Mouse (Mus musculus) heart, embryonic 13.5 days (tissue): Measurements from ENCODE around the gene Rab30. TPM values are rescaled to one million over a fixed set of nuclear protein-coding genes. Genes with fewer than 3 reads are reported as not detected.

Experiments used
- ATAC-seq: fragments of 200-750 bp; cut with Nextera tagmentation; 2 replicates; pipeline ENCODE4 v1.8.0; 2017; ENCODE audit warnings: moderate TSS enrichment; ENCODE audit not compliant: insufficient number of reproducible peaks, low FRiP score, low TSS enrichment; ENCODE audit errors: extremely low read depth
- H3K27ac ChIP-seq: fragments of 300-500 bp; sonication (generic); replicated peaks from 2 replicates; pipeline ENCODE4 v1.5.1; 2015; ENCODE audit warnings: moderate library complexity, mild to moderate bottlenecking, inconsistent platforms
- H3K27me3 ChIP-seq: fragments of 300-500 bp; sonication (generic); replicated peaks from 2 replicates; pipeline ENCODE4 v1.6.1; 2015; ENCODE audit warnings: mild to moderate bottlenecking, inconsistent platforms
- H3K36me3 ChIP-seq: fragments of 300-500 bp; sonication (generic); 2 replicates; pipeline ENCODE4 v1.6.1; 2015; ENCODE audit warnings: mild to moderate bottlenecking, inconsistent platforms
- H3K4me1 ChIP-seq: fragments of 300-500 bp; sonication (generic); 2 replicates; pipeline ENCODE4 v1.6.1; 2015; ENCODE audit warnings: inconsistent platforms
- H3K4me2 ChIP-seq: fragments of 300-500 bp; sonication (generic); 2 replicates; pipeline ENCODE4 v1.6.1; 2015; ENCODE audit warnings: inconsistent platforms, mild to moderate bottlenecking, moderate library complexity
- H3K4me3 ChIP-seq: fragments of 300-500 bp; sonication (generic); 2 replicates; pipeline ENCODE4 v1.5.1; 2015; ENCODE audit warnings: moderate library complexity, mild to moderate bottlenecking, inconsistent platforms
- H3K9ac ChIP-seq: fragments of 300-500 bp; sonication (generic); 2 replicates; pipeline ENCODE4 v1.6.1; 2015; ENCODE audit warnings: inconsistent platforms, mild to moderate bottlenecking, moderate library complexity
- H3K9me3 ChIP-seq: fragments of 300-500 bp; sonication (generic); 2 replicates; pipeline ENCODE4 v1.6.1; 2016; ENCODE audit warnings: inconsistent platforms
- WGBS: fragments of 180-500 bp; shearing (Covaris S2); methylation state at CpG from one replicate; pipeline ENCODE4 v1.1.7; 2015; ENCODE audit warnings: mixed read lengths; 5-methylcytosine and 5-hydroxymethylcytosine counted together
- polyA plus RNA-seq: library from polyadenylated mRNA; unstranded; fragments of >200 nt; fragmentation: Nextera tagmentation; extraction: Ambion mirVana; gene quantifications from 2 replicates; pipeline ENCODE4 v1.2.1, GENCODE M21; 2015

Gene Rab30
- polyA plus RNA-seq, 1 experiment from 2014 or later, result 5.6 TPM

DNA sequence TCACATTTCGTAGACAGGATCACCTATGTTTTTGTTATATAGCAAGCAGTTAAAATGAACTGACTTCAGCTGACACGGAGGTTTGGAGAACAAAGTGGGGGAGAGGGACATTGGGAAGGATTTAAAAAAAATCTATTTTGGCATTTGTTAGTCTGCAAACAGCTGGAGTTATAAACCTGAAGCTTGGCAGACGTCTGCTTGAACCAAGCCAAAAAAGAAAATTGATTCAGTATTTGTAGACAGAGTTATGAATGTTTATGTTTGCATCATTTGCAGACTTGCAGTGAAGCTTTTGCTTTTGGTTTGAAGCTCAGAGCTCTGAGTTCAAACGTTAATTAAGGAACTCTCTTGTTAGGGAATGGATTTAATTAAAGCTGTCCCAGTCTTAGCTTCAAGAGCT is 80.5 kb downstream of the Rab30 start:
- Histone ChIP-seq H3K4me1 (no peaks in the 10 kb centered on the region), H3K27ac (no peak overlapping the region), H3K9me3 (no peaks in the 10 kb centered on the region), H3K9ac (no peak overlapping the region), H3K27me3 (no peaks in the 10 kb centered on the region), H3K4me3 (no peak overlapping the region), H3K36me3 (no peaks in the 10 kb centered on the region), H3K4me2 (no peak overlapping the region)
- 58% methylated on average over 4 of the region's 4 CpGs for WGBS
- ATAC-seq, result no peak

DNA sequence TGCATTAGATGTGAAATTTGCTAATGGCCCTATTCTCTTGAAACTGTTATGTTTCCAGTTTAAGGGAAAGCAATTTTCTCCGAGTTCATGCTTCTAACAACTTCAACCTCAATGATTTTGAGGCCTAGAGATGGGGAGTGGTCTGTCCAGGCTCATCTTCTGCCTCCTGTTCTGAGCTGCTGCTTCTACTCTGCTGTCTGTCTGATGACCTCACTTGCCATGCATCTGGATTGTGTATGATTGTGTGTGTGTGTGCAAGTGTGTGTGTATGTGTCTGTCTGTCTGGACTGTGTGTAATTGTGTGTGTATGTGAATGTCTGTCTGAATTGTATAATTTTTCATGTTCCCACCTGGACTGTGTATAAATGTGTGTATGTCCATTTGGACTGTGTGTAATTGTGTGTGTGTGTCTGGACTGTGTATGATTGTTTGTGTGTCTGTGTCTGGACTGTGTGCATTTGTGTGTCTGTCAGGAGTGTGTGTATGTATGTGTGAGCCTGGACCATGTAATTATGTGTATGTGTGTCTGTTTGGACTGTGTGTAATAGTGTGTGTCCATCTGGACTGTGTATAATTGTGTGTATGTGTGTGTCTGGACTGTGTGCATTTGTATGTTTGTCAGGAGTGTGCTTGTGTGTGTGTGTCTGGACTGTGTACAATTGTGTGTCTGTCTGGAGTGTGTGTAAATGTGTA is 81.2 kb downstream of the Rab30 start:
- ATAC-seq, result no peak
- H3K27ac ChIP-seq, result no peak overlapping the region
- H3K4me2 ChIP-seq, result no peak overlapping the region
- H3K4me3 ChIP-seq, result no peak overlapping the region
- H3K4me1 ChIP-seq, result no peaks in the 10 kb centered on the region
- no peaks in the 10 kb centered on the region for H3K9me3 ChIP-seq
- WGBS, result 34% methylated on average over 1 of the region's 1 CpGs
- H3K9ac ChIP-seq, result no peak overlapping the region
- no peaks in the 10 kb centered on the region for H3K27me3 ChIP-seq
- no peaks in the 10 kb centered on the region for H3K36me3 ChIP-seq

DNA sequence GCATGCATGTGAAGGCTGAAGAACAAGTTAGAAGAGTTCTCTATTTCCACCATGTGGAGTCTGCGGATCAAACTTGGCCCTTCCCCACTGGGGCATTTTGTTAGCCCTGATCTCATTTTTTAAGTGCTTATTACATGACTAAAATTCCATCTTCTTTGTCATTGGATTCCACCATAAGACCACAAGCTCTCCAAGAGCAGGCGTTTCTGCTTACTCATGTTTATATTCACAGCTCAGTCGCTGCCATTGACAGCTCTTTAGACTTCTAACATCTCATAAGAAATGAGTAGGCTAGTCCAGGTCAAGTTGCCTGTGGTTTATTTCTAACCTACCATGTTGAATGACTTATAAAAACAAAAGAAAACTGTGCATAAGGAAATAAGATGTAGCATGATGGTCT is 84.8 kb downstream of the Rab30 start:
- ATAC-seq, result no peak
- 83% methylated on average over 3 of the region's 3 CpGs for WGBS

DNA sequence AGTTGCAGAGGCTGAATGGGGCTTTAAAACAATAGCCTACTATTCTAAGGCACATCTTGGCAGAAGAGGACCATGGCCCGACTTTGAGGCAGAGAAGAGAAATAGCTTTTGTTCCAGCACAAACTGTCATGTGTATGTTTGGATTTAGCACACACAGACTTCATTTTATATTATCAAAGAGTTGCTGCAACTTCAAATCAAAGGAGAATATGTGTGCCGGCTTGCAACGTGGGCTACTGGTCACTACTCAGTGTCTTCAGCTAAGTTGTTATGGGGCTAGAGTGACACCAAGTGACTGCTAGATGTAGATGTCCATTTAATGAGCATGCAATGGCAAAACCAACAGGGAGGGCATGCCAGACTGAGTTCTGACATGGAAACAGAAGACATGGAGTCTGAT is 86.6 kb downstream of the Rab30 start:
- no peak overlapping the region for H3K4me2 ChIP-seq
- 34% methylated on average over 3 of the region's 3 CpGs for WGBS
- H3K9ac ChIP-seq, result no peak overlapping the region
- no peaks in the 10 kb centered on the region for H3K9me3 ChIP-seq
- no peak overlapping the region for H3K4me3 ChIP-seq
- no peak overlapping the region for H3K27ac ChIP-seq
- no peak for ATAC-seq
- H3K4me1 ChIP-seq, result no peaks in the 10 kb centered on the region
- H3K36me3 ChIP-seq, result no peaks in the 10 kb centered on the region
- no peaks in the 10 kb centered on the region for H3K27me3 ChIP-seq

More for the DNA sequence above, 84.8 kb downstream of the Rab30 start:
- Histone ChIP-seq H3K4me2 (no peak overlapping the region), H3K36me3 (no peaks in the 10 kb centered on the region), H3K9me3 (no peaks in the 10 kb centered on the region), H3K4me3 (no peak overlapping the region), H3K27me3 (no peaks in the 10 kb centered on the region), H3K9ac (no peak overlapping the region), H3K27ac (no peak overlapping the region), H3K4me1 (no peaks in the 10 kb centered on the region)

DNA sequence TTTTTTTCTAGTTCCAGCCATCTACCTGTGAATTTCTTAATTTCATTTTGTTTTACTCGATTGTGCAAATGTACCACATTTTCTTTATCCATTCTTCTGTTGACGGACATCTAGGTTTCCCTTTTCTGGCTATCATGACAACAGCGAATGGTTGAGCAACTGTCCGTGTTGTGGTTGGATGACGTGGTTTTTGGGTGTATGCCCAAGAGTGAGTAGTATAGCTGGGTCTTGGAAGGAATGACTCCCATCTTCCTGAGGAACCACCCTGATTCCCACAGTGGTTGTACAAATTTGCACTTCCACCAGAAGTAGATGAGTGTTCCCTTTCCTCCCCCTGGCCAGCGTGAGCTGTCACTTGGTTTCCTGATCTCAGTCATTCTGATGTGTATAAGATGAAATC is 91.0 kb downstream of the Rab30 start:
- Histone ChIP-seq H3K27ac (no peak overlapping the region), H3K9me3 (no peaks in the 10 kb centered on the region), H3K36me3 (peaks cover 10% of the 10 kb centered on the region), H3K4me3 (no peak overlapping the region), H3K4me2 (no peak overlapping the region), H3K4me1 (no peaks in the 10 kb centered on the region), H3K9ac (no peak overlapping the region), H3K27me3 (no peaks in the 10 kb centered on the region)
- no peak for ATAC-seq
- 83% methylated on average over 6 of the region's 6 CpGs for WGBS

DNA sequence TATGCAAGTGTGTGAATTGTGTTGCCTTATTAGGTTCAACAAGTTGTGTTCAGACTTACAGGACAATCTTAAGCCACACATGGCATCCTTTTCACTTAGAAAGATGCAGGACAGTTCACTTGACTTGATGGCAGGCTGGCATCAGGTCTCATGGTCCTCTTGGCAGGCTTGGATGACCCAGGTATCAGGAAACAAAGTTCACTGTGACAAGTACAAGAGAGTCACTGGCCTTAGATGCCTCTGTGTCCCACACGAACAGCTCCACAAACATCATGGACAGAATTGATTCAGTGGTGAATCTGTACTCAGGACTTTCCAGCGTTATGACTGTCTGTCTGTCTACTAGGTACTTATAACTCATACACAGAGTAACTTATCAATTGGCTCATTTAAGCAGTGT is 93.0 kb downstream of the Rab30 start:
- no peak overlapping the region for H3K4me3 ChIP-seq

DNA sequence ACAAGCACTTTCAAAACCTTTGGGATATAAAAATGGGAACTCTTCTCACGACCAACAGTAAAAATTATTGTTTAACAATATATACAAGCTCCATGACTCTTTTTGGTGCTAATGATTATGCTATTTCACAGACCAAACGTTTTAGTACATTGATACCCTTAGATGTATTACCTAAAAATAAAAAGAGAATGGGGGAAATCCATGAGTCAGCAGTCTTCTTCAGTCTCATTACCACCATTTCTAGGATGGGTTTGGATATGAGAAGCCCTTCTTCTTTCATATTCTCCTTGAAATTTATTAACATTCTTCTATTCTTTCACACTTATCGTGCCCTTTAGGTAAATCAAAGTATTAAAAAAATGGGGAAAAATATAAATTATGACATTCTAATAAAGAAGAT is 95.0 kb downstream of the Rab30 start:
- no peak overlapping the region for H3K27ac ChIP-seq

More for the DNA sequence above, 93.0 kb downstream of the Rab30 start:
- no peak overlapping the region for H3K4me2 ChIP-seq
- no peak overlapping the region for H3K9ac ChIP-seq
- WGBS, result 78% methylated on average over 2 of the region's 2 CpGs
- no peak for ATAC-seq
- H3K27ac ChIP-seq, result no peak overlapping the region
- H3K4me1 ChIP-seq, result no peaks in the 10 kb centered on the region
- peaks cover 10% of the 10 kb centered on the region for H3K36me3 ChIP-seq
- H3K27me3 ChIP-seq, result no peaks in the 10 kb centered on the region
- H3K9me3 ChIP-seq, result no peaks in the 10 kb centered on the region

DNA sequence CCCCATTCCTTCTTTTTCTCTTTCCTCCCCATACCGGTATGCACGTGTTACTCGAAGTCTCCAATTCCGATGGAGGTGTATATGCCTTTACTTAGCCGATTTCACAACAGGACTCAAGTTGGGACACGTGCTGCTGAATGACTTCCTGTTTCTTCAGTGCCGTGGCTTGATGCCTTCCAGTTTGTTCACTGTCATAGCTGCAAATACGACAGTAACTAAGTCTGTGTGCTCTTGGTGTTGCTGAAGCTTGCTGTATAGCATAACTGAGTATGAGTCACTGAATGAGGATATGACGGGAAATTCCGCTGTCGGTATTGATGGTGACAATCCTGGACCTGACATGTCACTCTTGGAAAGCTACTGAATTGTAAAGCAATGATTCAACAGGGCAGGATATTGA is 95.8 kb downstream of the Rab30 start:
- no peak overlapping the region for H3K9ac ChIP-seq
- H3K4me1 ChIP-seq, result no peaks in the 10 kb centered on the region
- no peak overlapping the region for H3K4me2 ChIP-seq
- WGBS, result 79% methylated on average over 11 of the region's 11 CpGs
- ATAC-seq, result no peak; the same call in 1 of the 2 replicates
- H3K4me3 ChIP-seq, result no peak overlapping the region
- no peaks in the 10 kb centered on the region for H3K9me3 ChIP-seq
- H3K27me3 ChIP-seq, result no peaks in the 10 kb centered on the region
- no peak overlapping the region for H3K27ac ChIP-seq
- H3K36me3 ChIP-seq, result peaks cover 10% of the 10 kb centered on the region

More for the DNA sequence above, 95.0 kb downstream of the Rab30 start:
- ATAC-seq, result no peak
- H3K9ac ChIP-seq, result no peak overlapping the region
- H3K36me3 ChIP-seq, result peaks cover 10% of the 10 kb centered on the region
- H3K27me3 ChIP-seq, result no peaks in the 10 kb centered on the region
- no peaks in the 10 kb centered on the region for H3K4me1 ChIP-seq
- H3K4me3 ChIP-seq, result no peak overlapping the region
- no peaks in the 10 kb centered on the region for H3K9me3 ChIP-seq
- 73% methylated on average over 3 of the region's 3 CpGs for WGBS
- H3K4me2 ChIP-seq, result no peak overlapping the region

DNA sequence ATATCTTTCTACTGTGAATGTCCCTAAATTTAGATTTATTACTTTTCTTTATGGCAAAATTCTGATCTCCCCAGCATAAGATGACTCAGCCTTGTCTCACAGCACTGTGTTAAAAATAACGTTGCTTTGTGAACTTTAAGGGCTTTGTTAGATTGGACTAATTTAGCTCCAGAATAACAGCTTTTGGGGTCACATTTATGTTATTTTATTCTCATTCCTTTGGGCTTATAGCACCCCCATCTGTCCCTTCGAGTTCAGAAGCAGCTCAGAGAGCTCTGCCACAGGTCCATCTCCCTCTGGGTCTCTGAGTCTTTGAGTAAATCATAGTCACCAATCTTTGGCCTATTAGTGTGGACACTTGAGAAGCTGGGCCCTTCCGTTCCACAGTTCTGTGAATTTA is 96.5 kb downstream of the Rab30 start:
- ATAC-seq, result no peak
- H3K9me3 ChIP-seq, result no peaks in the 10 kb centered on the region
- WGBS, result 64% methylated on average over 3 of the region's 3 CpGs
- peaks cover 10% of the 10 kb centered on the region for H3K36me3 ChIP-seq
- H3K9ac ChIP-seq, result no peak overlapping the region
- H3K4me1 ChIP-seq, result no peaks in the 10 kb centered on the region
- no peak overlapping the region for H3K27ac ChIP-seq
- no peak overlapping the region for H3K4me3 ChIP-seq
- H3K4me2 ChIP-seq, result no peak overlapping the region
- no peaks in the 10 kb centered on the region for H3K27me3 ChIP-seq

DNA sequence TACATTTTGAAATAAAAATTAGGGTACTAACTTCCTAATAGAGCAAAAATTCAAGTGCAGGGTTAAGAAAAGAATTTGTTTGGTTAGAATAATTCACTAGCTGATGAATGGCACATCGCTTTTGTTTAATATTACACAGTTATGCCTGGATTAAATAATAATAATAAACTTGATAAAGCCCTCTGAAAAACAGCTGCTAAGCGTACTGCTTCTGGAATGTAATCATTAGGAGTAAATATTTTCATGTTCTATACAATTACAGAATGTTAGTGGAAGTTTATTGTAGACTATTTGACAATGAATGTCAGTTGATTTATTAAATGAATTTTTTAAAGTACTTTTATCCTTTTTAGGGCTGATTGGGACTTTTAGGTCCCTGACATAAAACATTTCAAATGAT is 100.9 kb downstream of the Rab30 start:
- no peaks in the 10 kb centered on the region for H3K27me3 ChIP-seq
- H3K4me1 ChIP-seq, result no peaks in the 10 kb centered on the region
- 81% methylated on average over 2 of the region's 2 CpGs for WGBS

DNA sequence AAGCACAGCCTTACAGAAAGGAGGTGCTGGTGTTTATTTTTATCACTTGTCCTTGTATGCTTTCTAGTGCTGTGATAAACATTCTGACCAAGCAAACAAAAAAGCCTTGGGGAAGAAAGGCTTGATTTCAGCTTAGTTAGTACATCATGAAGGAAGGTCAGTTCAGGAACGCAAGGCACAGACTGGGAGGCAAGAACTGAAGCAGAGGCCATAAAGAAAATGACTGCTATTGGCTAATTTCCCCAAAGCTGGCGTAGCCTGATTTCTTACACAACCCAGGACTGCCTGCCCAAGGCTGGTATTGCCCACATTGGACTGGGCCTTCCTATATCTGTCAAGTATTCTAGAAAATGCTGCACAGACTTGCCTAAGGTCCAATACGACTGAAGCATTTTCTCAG is 106.8 kb downstream of the Rab30 start:
- H3K4me2 ChIP-seq, result no peak overlapping the region
- H3K4me3 ChIP-seq, result no peak overlapping the region
- H3K27me3 ChIP-seq, result no peaks in the 10 kb centered on the region
- no peak overlapping the region for H3K27ac ChIP-seq
- H3K9me3 ChIP-seq, result no peaks in the 10 kb centered on the region
- no peaks in the 10 kb centered on the region for H3K4me1 ChIP-seq
- WGBS, result 82% methylated on average over 3 of the region's 3 CpGs
- ATAC-seq, result no peak
- no peaks in the 10 kb centered on the region for H3K36me3 ChIP-seq
- no peak overlapping the region for H3K9ac ChIP-seq

More for the DNA sequence above, 100.9 kb downstream of the Rab30 start:
- no peak overlapping the region for H3K9ac ChIP-seq
- no peak overlapping the region for H3K4me3 ChIP-seq
- no peaks in the 10 kb centered on the region for H3K9me3 ChIP-seq
- H3K27ac ChIP-seq, result no peak overlapping the region
- H3K4me2 ChIP-seq, result no peak overlapping the region
- no peak for ATAC-seq
- no peaks in the 10 kb centered on the region; the same call in 1 of the 2 replicates for H3K36me3 ChIP-seq

DNA sequence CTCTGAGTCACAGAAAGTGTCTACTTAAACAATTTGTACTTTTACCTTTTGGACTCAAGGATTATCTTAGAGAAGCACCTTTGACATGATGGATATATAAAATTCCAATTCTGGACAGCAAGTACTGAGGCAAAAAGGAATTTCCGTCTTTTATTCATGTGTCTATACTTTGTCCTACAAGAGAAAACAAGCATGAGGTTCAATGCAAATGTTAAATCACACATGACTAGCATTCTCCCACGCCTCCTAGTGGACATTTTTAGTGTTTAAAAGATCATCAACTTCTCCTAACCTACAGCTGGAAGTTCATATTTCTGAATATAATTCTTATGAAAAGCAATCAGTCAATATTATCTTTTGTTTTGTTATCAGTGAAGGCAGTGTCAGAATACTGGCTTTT is 125.1 kb downstream of the Rab30 start:
- Histone ChIP-seq H3K27me3 (no peaks in the 10 kb centered on the region), H3K4me3 (no peak overlapping the region), H3K4me2 (no peak overlapping the region), H3K4me1 (no peaks in the 10 kb centered on the region), H3K9me3 (no peaks in the 10 kb centered on the region), H3K36me3 (peaks cover 24% of the 10 kb centered on the region), H3K27ac (no peak overlapping the region), H3K9ac (no peak overlapping the region)
- 29% methylated on average over 2 of the region's 2 CpGs for WGBS
- no peak for ATAC-seq
